Mouse (Mus musculus) CH12.LX (cell line): ENCODE results near the gene Cbx2. TPM values are rescaled to one million over a fixed set of nuclear protein-coding genes. Genes with fewer than 3 reads are reported as not detected.

ENCODE experiments used
- DNase-seq: peaks from one replicate; pipeline ENCODE4 v3.0.0-alpha.2; 2013; ENCODE audit errors: extremely low read depth
- H3K27ac ChIP-seq: 2 replicates; pipeline ENCODE4 v1.5.1; 2012; ENCODE audit warnings: low read depth, mild to moderate bottlenecking, control low read depth, moderate library complexity; ENCODE audit not compliant: insufficient read depth
- H3K27me3 ChIP-seq: replicated peaks from 2 replicates; pipeline ENCODE3; 2012; ENCODE audit warnings: inconsistent platforms
- H3K36me3 ChIP-seq, 2 experiments: replicated peaks in 1 of 2; 2 replicates each; pipeline versions ENCODE3 to v1.6.1; 2012; ENCODE audit warnings: inconsistent platforms in 1 of 2, low read length in 1 of 2, mild to moderate bottlenecking in 1 of 2, mixed read lengths in 1 of 2, moderate library complexity in 1 of 2; ENCODE audit not compliant: control insufficient read depth in 1 of 2, insufficient read depth in 1 of 2
- H3K4me1 ChIP-seq, 2 experiments: 2 replicates each; pipeline ENCODE4 v1.6.1; 2012; ENCODE audit warnings: inconsistent platforms in 1 of 2, moderate library complexity in 1 of 2; ENCODE audit not compliant: insufficient read depth in 2 of 2, control insufficient read depth in 1 of 2
- H3K4me2 ChIP-seq: 2 replicates; pipeline ENCODE4 v1.6.1; 2012; ENCODE audit warnings: low read depth, mild to moderate bottlenecking, control low read depth; ENCODE audit not compliant: poor library complexity, insufficient read depth, severe bottlenecking
- H3K4me3 ChIP-seq, 3 experiments: fragments of 150-350 bp in 1 of 3; sonication (generic) in 1 of 3; replicated peaks in 1 of 3; 2 replicates each; pipeline versions ENCODE3 to v1.5.1; 2011 to 2012; ENCODE audit warnings: low read depth in 2 of 3, low read length in 2 of 3, mild to moderate bottlenecking in 2 of 3, moderate library complexity in 2 of 3, control low read depth in 1 of 3, improper control_type of control experiment in 1 of 3, inconsistent platforms in 1 of 3, mixed read lengths in 1 of 3; ENCODE audit not compliant: poor library complexity in 1 of 3
- H3K79me2 ChIP-seq: replicated peaks from 2 replicates; pipeline ENCODE4 v1.6.1; 2012; ENCODE audit warnings: mild to moderate bottlenecking, moderate library complexity; ENCODE audit not compliant: control insufficient read depth, poor library complexity, insufficient read depth, severe bottlenecking; ENCODE audit errors: extremely low read depth
- H3K9ac ChIP-seq: 2 replicates; pipeline ENCODE4 v1.6.1; 2012; ENCODE audit warnings: low read depth, mild to moderate bottlenecking, control low read depth, moderate library complexity; ENCODE audit not compliant: insufficient read depth
- H3K9me3 ChIP-seq: replicated peaks from 2 replicates; pipeline ENCODE3; 2012; ENCODE audit warnings: low read length, inconsistent platforms, mixed read lengths
- BHLHE40 ChIP-seq: IDR thresholded peaks from 2 replicates; pipeline ENCODE4 v1.6.1; 2011; ENCODE audit warnings: mild to moderate bottlenecking, low read depth, low read length, improper control_type of control experiment
- HCFC1 ChIP-seq: IDR thresholded peaks from 2 replicates; pipeline ENCODE4 v1.6.1; 2012; ENCODE audit warnings: low read depth, mild to moderate bottlenecking, inconsistent platforms, low read length, improper control_type of control experiment
- MAX ChIP-seq: IDR thresholded peaks from 2 replicates; pipeline ENCODE4 v1.6.1; 2011; ENCODE audit warnings: low read length, improper control_type of control experiment
- NRF1 ChIP-seq: IDR thresholded peaks from 2 replicates; pipeline ENCODE4 v1.6.1; 2014; ENCODE audit warnings: low read depth, mild to moderate bottlenecking, inconsistent platforms, low read length, improper control_type of control experiment, moderate library complexity
- POLR2AphosphoS2 ChIP-seq: IDR thresholded peaks from 2 replicates; pipeline ENCODE4 v1.6.1; 2011; ENCODE audit warnings: low read depth, low read length, improper control_type of control experiment
- SIN3A ChIP-seq: IDR thresholded peaks from 2 replicates; pipeline ENCODE4 v1.6.1; 2012; ENCODE audit warnings: low read length, improper control_type of control experiment, inconsistent platforms
- ZKSCAN1 ChIP-seq: IDR thresholded peaks from 2 replicates; pipeline ENCODE4 v1.6.1; 2012; ENCODE audit warnings: low read depth, inconsistent platforms, low read length, improper control_type of control experiment, borderline replicate concordance
- dilution Hi-C: fragments of 300-500 bp; cut with MboI; formaldehyde crosslinking; loops from 2 replicates; pipeline ENCODE4 v1.14.3; 2020; ENCODE audit warnings: low sequenced_read_pairs; ENCODE audit not compliant: extremely low pct_unique_long_range_greater_than_20kb, extremely low pct_ligation_motif_present
- in situ Hi-C: fragments of 300-500 bp; cut with MboI; formaldehyde crosslinking; loops from 3 replicates; pipeline ENCODE4 v1.14.3; 2019; ENCODE audit warnings: low sequenced_read_pairs, low pct_ligation_motif_present, low pct_unique_long_range_greater_than_20kb, mixed read lengths
- polyA plus RNA-seq: library from polyadenylated mRNA; unstranded; fragments of >175 nt; gene quantifications from 2 replicates; pipeline ENCODE4 v1.2.1, GENCODE M21; 2012; ENCODE audit warnings: low read depth; ENCODE audit not compliant: insufficient read length
- total RNA-seq, 2 experiments: library from RNA; depleted of rRNA; stranded (reverse); fragments of 300-350 nt in 1 of 2; fragments of >200 nt in 1 of 2; gene quantifications; 2 replicates each; pipeline ENCODE4 v1.2.3; 2012 to 2014

Gene Cbx2
- total and polyA plus RNA-seq, 3 experiments, result 2.8 to 15.5 (median 3.9) TPM

DNA sequence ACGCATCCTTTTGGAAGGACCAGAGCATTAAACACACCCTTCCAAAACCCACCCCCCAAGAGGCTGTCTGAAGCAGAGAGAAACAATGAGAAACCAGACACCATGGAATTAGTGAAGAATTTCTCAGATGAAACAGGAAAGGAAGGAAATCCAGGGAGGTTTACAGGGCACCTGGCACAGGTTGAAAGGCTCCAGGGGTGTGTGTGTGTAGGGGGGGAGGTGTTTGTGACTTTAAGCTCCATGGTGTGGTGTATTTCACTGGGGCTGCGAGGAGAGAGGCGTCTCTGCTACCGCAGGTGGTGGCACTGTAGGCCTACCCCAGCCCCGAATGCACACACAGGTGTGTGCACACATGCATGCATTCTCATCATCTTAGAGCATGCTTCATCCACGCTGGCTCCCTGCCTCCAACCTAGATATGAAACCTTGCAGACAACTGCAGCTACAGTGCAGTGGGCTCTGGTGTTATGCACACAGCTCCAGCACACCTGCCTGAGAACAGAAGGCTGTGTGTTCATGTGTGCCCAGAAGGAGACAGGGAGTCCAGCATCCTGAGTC is 51.2 kb downstream of the Cbx2 start:
- dilution Hi-C loops (no loop called here), in situ Hi-C loops (no loop called here)
- peaks cover 4 to 14% of the 10 kb centered on the region in 2 experiments for H3K36me3 ChIP-seq
- peaks cover 8 to 26% of the 10 kb centered on the region in 2 experiments for H3K4me1 ChIP-seq
- no peak overlapping the region for H3K9ac ChIP-seq
- H3K4me2 ChIP-seq, result no peak overlapping the region
- no peak for TF ChIP-seq HCFC1
- TF ChIP-seq, all 38 proteins: peak for 0
- H3K4me3 ChIP-seq, result no peak overlapping the region
- H3K9me3 ChIP-seq, result peaks cover 18% of the 10 kb centered on the region
- peaks cover 46% of the 10 kb centered on the region for H3K27me3 ChIP-seq
- H3K79me2 ChIP-seq, result no peaks in the 10 kb centered on the region
- H3K27ac ChIP-seq, result no peak overlapping the region
- DNase-seq, result no peak

- dilution Hi-C loops, result no loop called here
- Histone ChIP-seq H3K4me3 (no peak overlapping the region), H3K79me2 (peaks cover 5% of the 10 kb centered on the region; the same call in 1 of the 2 replicates), H3K9me3 (peaks cover 8% of the 10 kb centered on the region), H3K36me3 (peaks cover 19 to 31% of the 10 kb centered on the region in 2 experiments), H3K9ac (no peak overlapping the region), H3K4me2 (no peak overlapping the region), H3K4me1 (peaks cover 19 to 43% of the 10 kb centered on the region in 2 experiments), H3K27me3 (peaks cover 34% of the 10 kb centered on the region), H3K27ac (no peak overlapping the region)
- DNase-seq, result no peak
- in situ Hi-C loops, result no loop called here
- no peak for TF ChIP-seq SIN3A
- no peak for TF ChIP-seq BHLHE40
- no peak for TF ChIP-seq NRF1
- TF ChIP-seq ZKSCAN1, result no peak
These were observed 53.0 kb downstream of the Cbx2 start for GRCm38 (mm10) chr11:119075805-119076204.

DNA sequence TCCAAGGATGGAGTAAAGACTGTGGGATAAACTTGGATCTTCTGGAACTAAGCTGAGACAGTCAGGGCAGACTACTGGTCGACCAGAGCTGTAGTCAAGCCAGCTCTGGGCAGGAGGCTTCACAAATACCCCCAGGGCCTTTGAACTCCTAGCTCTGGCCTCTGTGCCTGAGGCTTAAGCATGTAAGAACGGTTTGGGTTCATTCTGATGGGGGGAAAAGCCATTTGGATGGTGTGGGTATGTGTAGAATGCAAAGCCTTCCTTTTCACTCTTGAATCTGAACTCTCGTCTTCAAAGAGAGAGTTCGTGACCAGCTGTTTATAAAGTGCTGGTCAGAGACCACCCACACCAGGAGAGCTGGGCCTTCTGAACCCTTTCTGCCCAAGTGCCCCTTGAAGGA is 55.0 kb downstream of the Cbx2 start:
- H3K4me1 ChIP-seq, result peaks cover 30 to 62% of the 10 kb centered on the region in 2 experiments
- H3K36me3 ChIP-seq, result peaks cover 39 to 51% of the 10 kb centered on the region in 2 experiments
- no peak for DNase-seq
- dilution Hi-C loops (no loop called here), in situ Hi-C loops (no loop called here)
- no peak overlapping the region for H3K4me2 ChIP-seq
- no peak overlapping the region for H3K27ac ChIP-seq
- peaks cover 3% of the 10 kb centered on the region for H3K9me3 ChIP-seq
- no peak for TF ChIP-seq MAX
- TF ChIP-seq POLR2AphosphoS2, result peak; percentile 65; the same call in 1 of the 2 replicates
- no peak overlapping the region for H3K4me3 ChIP-seq
- H3K79me2 ChIP-seq, result peaks cover 24% of the 10 kb centered on the region
- no peak overlapping the region for H3K9ac ChIP-seq
- H3K27me3 ChIP-seq, result peaks cover 15% of the 10 kb centered on the region
